Mouse (Mus musculus) embryonic facial prominence, embryonic 14.5 days (tissue): ENCODE data around the gene Fut1. TPM values are rescaled to one million over a fixed set of nuclear protein-coding genes. Genes with fewer than 3 reads are reported as not detected.

Source experiments
- ATAC-seq: fragments of 200-750 bp; cut with Nextera tagmentation; 2 replicates; pipeline ENCODE4 v1.8.0; 2017; ENCODE audit warnings: low read depth, moderate number of reproducible peaks, moderate TSS enrichment
- DNase-seq: peaks from one replicate; pipeline ENCODE4 v3.0.0-alpha.2; 2015; ENCODE audit warnings: low spot score
- H3K27ac ChIP-seq: fragments of 300-500 bp; sonication (generic); replicated peaks from 2 replicates; pipeline ENCODE4 v1.5.1; 2014; ENCODE audit warnings: low read depth, mild to moderate bottlenecking, low read length, moderate library complexity
- H3K27me3 ChIP-seq: fragments of 300-500 bp; sonication (generic); replicated peaks from 2 replicates; pipeline ENCODE4 v1.6.1; 2014; ENCODE audit warnings: low read length; ENCODE audit not compliant: control insufficient read depth, insufficient read depth
- H3K36me3 ChIP-seq: fragments of 300-500 bp; sonication (generic); 2 replicates; pipeline ENCODE4 v1.6.1; 2014; ENCODE audit warnings: low read length, mixed read lengths; ENCODE audit not compliant: control insufficient read depth, insufficient read depth
- H3K4me1 ChIP-seq: fragments of 300-500 bp; sonication (generic); 2 replicates; pipeline ENCODE4 v1.6.1; 2014; ENCODE audit warnings: antibody characterized with exemption, low read length; ENCODE audit not compliant: control insufficient read depth, insufficient read depth
- H3K4me2 ChIP-seq: fragments of 300-500 bp; sonication (generic); 2 replicates; pipeline ENCODE4 v1.6.1; 2014; ENCODE audit warnings: low read depth, mild to moderate bottlenecking, low read length, moderate library complexity, mixed read lengths
- H3K4me3 ChIP-seq: fragments of 300-500 bp; sonication (generic); 2 replicates; pipeline ENCODE4 v1.5.1; 2014; ENCODE audit warnings: low read depth, mild to moderate bottlenecking, low read length
- H3K9ac ChIP-seq: fragments of 300-500 bp; sonication (generic); 2 replicates; pipeline ENCODE4 v1.6.1; 2014; ENCODE audit warnings: low read depth, mild to moderate bottlenecking, low read length, moderate library complexity, mixed read lengths
- H3K9me3 ChIP-seq: fragments of 300-500 bp; sonication (generic); 2 replicates; pipeline ENCODE4 v1.6.1; 2016; ENCODE audit warnings: low read length; ENCODE audit not compliant: control insufficient read depth
- WGBS: fragments of 180-500 bp; shearing (Covaris S2); extraction: QIAGEN DNeasy Blood & Tissue Kit; methylation state at CpG from one replicate; pipeline ENCODE4 v1.1.7; 2014; 5-methylcytosine and 5-hydroxymethylcytosine counted together
- polyA plus RNA-seq: library from polyadenylated mRNA; unstranded; fragments of >200 nt; fragmentation: Nextera tagmentation; extraction: Ambion mirVana; gene quantifications from 2 replicates; pipeline ENCODE4 v1.2.1, GENCODE M21; 2014

The Fut1 gene
- polyA plus RNA-seq, 1 experiment from 2014 or later, result 1.3 TPM

- DNase-seq, result no peak
- Histone ChIP-seq H3K9ac (peak within 1 kb of the TSS; percentile 30; the same call in 1 of the 2 replicates), H3K9me3 (no peaks in the 10 kb centered on the region), H3K4me3 (no peak within 1 kb of the TSS), H3K4me1 (peaks cover 9% of the 10 kb centered on the region; the same call in 1 of the 2 replicates), H3K27ac (no peak within 1 kb of the TSS), H3K4me2 (no peak within 1 kb of the TSS), H3K27me3 (no peaks in the 10 kb centered on the region), H3K36me3 (no peaks in the 10 kb centered on the region)
- WGBS, result 77% methylated on average over 7 of the region's 7 CpGs
- no peak for ATAC-seq
These were observed 49.1 kb downstream of the Fut1 start, which contains the start of gene Fut2 for GRCm38 (mm10) chr7:45666161-45666560. Fut2 (minus strand) TSS chr7:45666394.

DNA sequence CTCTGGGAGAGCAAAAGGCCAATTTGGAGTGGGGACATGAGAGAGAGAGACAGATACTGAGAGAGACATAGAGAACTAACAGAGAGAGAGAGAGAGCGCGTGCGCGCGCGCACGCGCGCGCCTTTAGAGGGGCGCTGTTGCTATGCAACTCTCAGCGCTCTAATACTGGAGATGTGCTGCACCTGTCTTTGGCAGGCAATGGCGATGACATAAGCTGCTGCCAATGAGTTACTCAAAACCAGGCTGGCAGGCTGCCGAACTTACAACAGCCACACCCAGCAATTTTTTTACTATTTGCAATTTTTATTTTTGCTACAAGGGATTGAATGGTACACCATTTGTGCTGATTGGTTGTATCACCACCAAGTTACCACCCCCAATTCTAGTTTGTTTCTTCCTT lies 50.7 kb downstream of the Fut1 start:
- Histone ChIP-seq H3K9ac (no peak overlapping the region), H3K9me3 (no peaks in the 10 kb centered on the region), H3K4me1 (peaks cover 9% of the 10 kb centered on the region; the same call in 1 of the 2 replicates), H3K36me3 (no peaks in the 10 kb centered on the region), H3K27me3 (no peaks in the 10 kb centered on the region), H3K4me2 (no peak overlapping the region), H3K4me3 (no peak overlapping the region), H3K27ac (no peak overlapping the region)
- no peak for ATAC-seq
- 68% methylated on average over 14 of the region's 14 CpGs for WGBS
- peak; percentile 69 for DNase-seq

GRCm38 (mm10) chr7:45668921-45669320 lies 51.8 kb downstream of the Fut1 start:
- Histone ChIP-seq H3K4me3 (no peak overlapping the region), H3K4me2 (no peak overlapping the region), H3K36me3 (no peaks in the 10 kb centered on the region), H3K27me3 (no peaks in the 10 kb centered on the region), H3K9me3 (no peaks in the 10 kb centered on the region), H3K27ac (no peak overlapping the region), H3K4me1 (peaks cover 9% of the 10 kb centered on the region; the same call in 1 of the 2 replicates), H3K9ac (no peak overlapping the region)
- WGBS, result 94% methylated on average over 9 of the region's 9 CpGs
- DNase-seq (no peak), ATAC-seq (no peak)

Other genes with a start within 250 kb of the Fut1 start
- 2.4 TPM in 2 replicates for gene Lin7b, start 246.7 kb upstream of the Fut1 start, polyA plus RNA-seq
- gene Snrnp70, start 221.5 kb upstream of the Fut1 start, polyA plus RNA-seq, result 56.5 and 61.1 TPM in 2 replicates
- gene Kcna7, start 211.6 kb upstream of the Fut1 start, polyA plus RNA-seq, result 0.24 TPM in 1 of 2 replicates, not detected in the other
- 3.0 and 3.1 TPM in 2 replicates for gene Ntf5, start 203.6 kb upstream of the Fut1 start, polyA plus RNA-seq
- 1.4 TPM in 1 of 2 replicates, not detected in the other for gene Lhb, start 196.5 kb upstream of the Fut1 start, polyA plus RNA-seq
- 39.3 TPM in 2 replicates for gene Gys1, start 182.4 kb upstream of the Fut1 start, polyA plus RNA-seq
- gene Ruvbl2, start 179.2 kb upstream of the Fut1 start, polyA plus RNA-seq, result 123 and 127 TPM in 2 replicates
- 4,260 and 4,697 TPM in 2 replicates for gene Ftl1, start 157.4 kb upstream of the Fut1 start, polyA plus RNA-seq
- 120 and 132 TPM in 2 replicates for gene Bax, start 150.4 kb upstream of the Fut1 start, polyA plus RNA-seq
- 1.2 and 1.5 TPM in 2 replicates for gene Tulp2, start 135.4 kb upstream of the Fut1 start, polyA plus RNA-seq
- gene Gm45808, start 130.5 kb upstream of the Fut1 start, polyA plus RNA-seq, result not detected in 2 replicates
- gene Dhdh, start 128.5 kb upstream of the Fut1 start, polyA plus RNA-seq, result 2.5 and 3.2 TPM in 2 replicates
- gene Nucb1, start 106.9 kb upstream of the Fut1 start, polyA plus RNA-seq, result 209 and 236 TPM in 2 replicates
- 20.7 and 21.9 TPM in 2 replicates for gene Ppp1r15a, start 91.0 kb upstream of the Fut1 start, polyA plus RNA-seq
- 6.8 and 7.3 TPM in 2 replicates for gene Plekha4, start 91.0 kb upstream of the Fut1 start, polyA plus RNA-seq
- 0.77 and 1.0 TPM in 2 replicates for gene Hsd17b14, start 62.4 kb upstream of the Fut1 start, polyA plus RNA-seq
- gene Bcat2, start 47.1 kb upstream of the Fut1 start, polyA plus RNA-seq, result 50.1 and 51.0 TPM in 2 replicates
- 0.45 and 1.0 TPM in 2 replicates for gene Fgf21, start 1.8 kb upstream of the Fut1 start, polyA plus RNA-seq
- 0.19 and 0.30 TPM in 2 replicates for gene Izumo1, start 4.5 kb downstream of the Fut1 start, polyA plus RNA-seq
- gene Rasip1, start 10.2 kb downstream of the Fut1 start, polyA plus RNA-seq, result 10.4 and 11.1 TPM in 2 replicates
- 23.3 and 28.8 TPM in 2 replicates for gene Mamstr, start 22.7 kb downstream of the Fut1 start, polyA plus RNA-seq
- 1.9 and 2.2 TPM in 2 replicates for gene Fut2, start 49.1 kb downstream of the Fut1 start, polyA plus RNA-seq
- 3.4 and 3.7 TPM in 2 replicates for gene Ntn5, start 66.7 kb downstream of the Fut1 start, polyA plus RNA-seq
- 2.1 and 2.5 TPM in 2 replicates for gene Sec1, start 77.1 kb downstream of the Fut1 start, polyA plus RNA-seq
- gene Car11, start 82.6 kb downstream of the Fut1 start, polyA plus RNA-seq, result 7.9 and 8.9 TPM in 2 replicates
- 3.4 and 4.7 TPM in 2 replicates for gene Dbp, start 87.8 kb downstream of the Fut1 start, polyA plus RNA-seq
- gene Rpl18, start 98.2 kb downstream of the Fut1 start, polyA plus RNA-seq, result 1,174 and 1,204 TPM in 2 replicates
- gene Sphk2, start 100.7 kb downstream of the Fut1 start, polyA plus RNA-seq, result 24.0 and 25.6 TPM in 2 replicates
- 0.36 and 0.39 TPM in 2 replicates for gene Fam83e, start 103.9 kb downstream of the Fut1 start, polyA plus RNA-seq
- not detected in 2 replicates for gene Spaca4, start 108.5 kb downstream of the Fut1 start, polyA plus RNA-seq
- 0.67 and 1.5 TPM in 2 replicates for gene Lmtk3, start 166.4 kb downstream of the Fut1 start, polyA plus RNA-seq
- gene Sult2b1, start 167.4 kb downstream of the Fut1 start, polyA plus RNA-seq, result 14.2 and 16.3 TPM in 2 replicates
- gene Cyth2, start 197.3 kb downstream of the Fut1 start, polyA plus RNA-seq, result 96.4 and 106 TPM in 2 replicates
- 1.4 and 2.2 TPM in 2 replicates for gene Kcnj14, start 207.5 kb downstream of the Fut1 start, polyA plus RNA-seq
- gene Grwd1, start 213.7 kb downstream of the Fut1 start, polyA plus RNA-seq, result 53.9 and 60.5 TPM in 2 replicates